Mouse (Mus musculus) MEL (cell line): Measurements from ENCODE around the gene Aifm2. TPM values are rescaled to one million over a fixed set of nuclear protein-coding genes. Genes with fewer than 3 reads are reported as not detected.

Experiments used
- DNase-seq: peaks from one replicate; pipeline ENCODE4 v3.0.0; 2011; ENCODE audit warnings: low read depth, low spot score
- H3K27ac ChIP-seq: 2 replicates; pipeline ENCODE4 v1.5.1; 2012; ENCODE audit warnings: low read depth, mild to moderate bottlenecking, control low read depth, low read length, moderate library complexity; ENCODE audit not compliant: control insufficient read depth
- H3K27me3 ChIP-seq, 2 experiments: fragments of 150-350 bp in 1 of 2; sonication (generic) in 1 of 2; 2 replicates each; pipeline ENCODE4 v1.6.1; 2012; ENCODE audit warnings: low read length in 2 of 2, mild to moderate bottlenecking in 2 of 2, improper control_type of control experiment in 1 of 2, moderate library complexity in 1 of 2; ENCODE audit not compliant: insufficient read depth in 2 of 2, control insufficient read depth in 1 of 2
- H3K36me3 ChIP-seq, 2 experiments: 2 replicates each; pipeline ENCODE4 v1.6.1; 2012 to 2014; ENCODE audit warnings: low read length in 2 of 2, improper control_type of control experiment in 1 of 2, inconsistent platforms in 1 of 2, mild to moderate bottlenecking in 1 of 2; ENCODE audit not compliant: insufficient read depth in 2 of 2, control insufficient read depth in 1 of 2
- H3K4me1 ChIP-seq, 2 experiments: fragments of 150-350 bp in 1 of 2; sonication (generic) in 1 of 2; 2 replicates each; pipeline ENCODE4 v1.6.1; 2012; ENCODE audit warnings: low read length in 2 of 2, improper control_type of control experiment in 1 of 2, mild to moderate bottlenecking in 1 of 2; ENCODE audit not compliant: insufficient read depth in 2 of 2, control insufficient read depth in 1 of 2
- H3K4me3 ChIP-seq, 2 experiments: fragments of 150-350 bp in 1 of 2; sonication (generic) in 1 of 2; 2 replicates each; pipeline ENCODE4 v1.5.1; 2012; ENCODE audit warnings: low read depth in 2 of 2, low read length in 2 of 2, mild to moderate bottlenecking in 2 of 2, moderate library complexity in 2 of 2, control low read depth in 1 of 2, improper control_type of control experiment in 1 of 2; ENCODE audit not compliant: control insufficient read depth in 1 of 2, insufficient read depth in 1 of 2
- H3K79me2 ChIP-seq: 2 replicates; pipeline ENCODE4 v1.6.1; 2012; ENCODE audit warnings: mild to moderate bottlenecking, low read length, moderate library complexity; ENCODE audit not compliant: control insufficient read depth, poor library complexity, insufficient read depth
- H3K9ac ChIP-seq: 2 replicates; pipeline ENCODE4 v1.6.1; 2012; ENCODE audit warnings: low read depth, mild to moderate bottlenecking, control low read depth, low read length, moderate library complexity; ENCODE audit not compliant: control insufficient read depth, poor library complexity, severe bottlenecking
- H3K9me3 ChIP-seq: fragments of 150-350 bp; sonication (generic); replicated peaks from 2 replicates; pipeline ENCODE4 v1.6.1; 2012; ENCODE audit warnings: mild to moderate bottlenecking, low read length, improper control_type of control experiment, moderate library complexity; ENCODE audit not compliant: insufficient read depth
- BHLHE40 ChIP-seq: IDR thresholded peaks from 2 replicates; pipeline ENCODE4 v1.6.1; 2012; ENCODE audit warnings: low read depth, mild to moderate bottlenecking, inconsistent platforms, low read length, improper control_type of control experiment, borderline replicate concordance
- CTCF ChIP-seq, 3 experiments: IDR thresholded peaks in 2 of 3; conservative IDR thresholded peaks in 1 of 3; 2 replicates each; pipeline ENCODE4 v1.5.1; 2011 to 2012; ENCODE audit warnings: low read length in 3 of 3, low read depth in 2 of 3, mild to moderate bottlenecking in 2 of 3, improper control_type of control experiment in 1 of 3, inconsistent platforms in 1 of 3, mixed read lengths in 1 of 3, moderate library complexity in 1 of 3; ENCODE audit not compliant: control insufficient read depth in 1 of 3, insufficient read depth in 1 of 3, poor library complexity in 1 of 3, severe bottlenecking in 1 of 3
- E2F4 ChIP-seq: IDR thresholded peaks from 2 replicates; pipeline ENCODE4 v1.6.1; 2011; ENCODE audit warnings: low read depth, low read length, improper control_type of control experiment, borderline replicate concordance
- EP300 ChIP-seq, 2 experiments: IDR thresholded peaks; 2 replicates each; pipeline ENCODE4 v1.6.1; 2011; ENCODE audit warnings: improper control_type of control experiment in 2 of 2, low read length in 2 of 2, low read depth in 1 of 2, mild to moderate bottlenecking in 1 of 2
- ETS1 ChIP-seq: IDR thresholded peaks from 2 replicates; pipeline ENCODE4 v1.6.1; 2012; ENCODE audit warnings: low read depth, mild to moderate bottlenecking, inconsistent platforms, low read length, improper control_type of control experiment, moderate library complexity
- GABPA ChIP-seq: IDR thresholded peaks from 2 replicates; pipeline ENCODE4 v1.6.1; 2012; ENCODE audit warnings: low read depth, mild to moderate bottlenecking, inconsistent platforms, low read length, improper control_type of control experiment, moderate library complexity
- JUND ChIP-seq: IDR thresholded peaks from 2 replicates; pipeline ENCODE4 v1.6.1; 2011; ENCODE audit warnings: low read depth, mild to moderate bottlenecking, improper control_type of control experiment, low read length
- KAT2A ChIP-seq: conservative IDR thresholded peaks from 2 replicates; pipeline ENCODE4 v1.6.1; 2012; ENCODE audit warnings: low read depth, low read length, improper control_type of control experiment, inconsistent platforms
- MAX ChIP-seq: IDR thresholded peaks from 2 replicates; pipeline ENCODE4 v1.6.1; 2011; ENCODE audit warnings: low read length, improper control_type of control experiment
- MAZ ChIP-seq: IDR thresholded peaks from 2 replicates; pipeline ENCODE4 v1.6.1; 2012; ENCODE audit warnings: low read depth, mild to moderate bottlenecking, inconsistent platforms, low read length, improper control_type of control experiment
- MXI1 ChIP-seq: IDR thresholded peaks from 2 replicates; pipeline ENCODE4 v1.6.1; 2011; ENCODE audit warnings: mild to moderate bottlenecking, low read depth, low read length, improper control_type of control experiment
- MYB ChIP-seq: IDR thresholded peaks from 2 replicates; pipeline ENCODE4 v1.6.1; 2011; ENCODE audit warnings: mild to moderate bottlenecking, low read depth, low read length, improper control_type of control experiment
- NRF1 ChIP-seq: IDR thresholded peaks from 2 replicates; pipeline ENCODE4 v1.6.1; 2014; ENCODE audit warnings: low read depth, mild to moderate bottlenecking, inconsistent platforms, low read length, improper control_type of control experiment, moderate library complexity; ENCODE audit not compliant: poor library complexity, insufficient read depth, severe bottlenecking
- POLR2A ChIP-seq, 2 experiments: IDR thresholded peaks; 2 replicates each; pipeline ENCODE4 v1.6.1; 2011 to 2012; ENCODE audit warnings: low read length in 2 of 2, mild to moderate bottlenecking in 2 of 2, control low read depth in 1 of 2, improper control_type of control experiment in 1 of 2, low read depth in 1 of 2, moderate library complexity in 1 of 2; ENCODE audit not compliant: control insufficient read depth in 1 of 2, insufficient read depth in 1 of 2, poor library complexity in 1 of 2
- POLR2AphosphoS2 ChIP-seq: IDR thresholded peaks from 2 replicates; pipeline ENCODE4 v1.6.1; 2011; ENCODE audit warnings: low read length, improper control_type of control experiment
- RCOR1 ChIP-seq: IDR thresholded peaks from 2 replicates; pipeline ENCODE4 v1.6.1; 2012; ENCODE audit warnings: low read depth, mild to moderate bottlenecking, inconsistent platforms, low read length, improper control_type of control experiment
- SIN3A ChIP-seq: IDR thresholded peaks from 2 replicates; pipeline ENCODE4 v1.6.1; 2012; ENCODE audit warnings: low read length, improper control_type of control experiment, inconsistent platforms
- TBP ChIP-seq: IDR thresholded peaks from 2 replicates; pipeline ENCODE4 v1.8.0; 2011; ENCODE audit warnings: low read depth, low read length, improper control_type of control experiment
- USF1 ChIP-seq: IDR thresholded peaks from 2 replicates; pipeline ENCODE4 v1.6.1; 2014; ENCODE audit warnings: low read depth, mild to moderate bottlenecking, inconsistent platforms, low read length, improper control_type of control experiment, moderate library complexity
- ZMIZ1 ChIP-seq: IDR thresholded peaks from 2 replicates; pipeline ENCODE4 v1.6.1; 2012; ENCODE audit warnings: low read depth, mild to moderate bottlenecking, inconsistent platforms, low read length, improper control_type of control experiment, moderate library complexity
- polyA plus RNA-seq, 2 experiments: library from polyadenylated mRNA; stranded (reverse) in 1 of 2; unstranded in 1 of 2; fragments of >175 nt in 1 of 2; fragments of >200 nt in 1 of 2; gene quantifications; 2 replicates each; pipeline versions ENCODE4 v1.2.1 to v1.2.4; 2012; ENCODE audit warnings: low replicate concordance in 2 of 2, low read depth in 1 of 2; ENCODE audit not compliant: insufficient read length in 2 of 2, insufficient read depth in 1 of 2, missing spikeins in 1 of 2
- total RNA-seq: library from RNA; depleted of rRNA; stranded (reverse); fragments of 300-350 nt; gene quantifications from 2 replicates; pipeline ENCODE4 v1.2.3, GENCODE M21; 2012

Gene Aifm2
- total and polyA plus RNA-seq, 3 experiments = 13.4 to 17.7 TPM; not detected in 1

- Histone ChIP-seq H3K36me3 (peaks cover 4 to 7% of the 10 kb centered on the region in 2 experiments; a peak in 3 of 4 replicates), H3K4me3 (peak overlapping the region; percentile 74 to 98), H3K9ac (peak overlapping the region; percentile 83), H3K27ac (0 out of 2 replicates have a peak overlapping the region, but pooled peaks have one; percentile 46), H3K9me3 (no peaks in the 10 kb centered on the region), H3K79me2 (peaks cover 33% of the 10 kb centered on the region), H3K27me3 (no peaks in the 10 kb centered on the region), H3K4me1 (peaks cover 0 to 12% of the 10 kb centered on the region in 2 experiments; a peak in 3 of 4 replicates)
- TF ChIP-seq ETS1 = 0 out of 2 replicates have a peak, but pooled peaks have one; percentile 13
- TF ChIP-seq GABPA = no peak
- no peak for TF ChIP-seq MYB
- TF ChIP-seq USF1 = 0 out of 2 replicates have a peak, but pooled peaks have one; percentile 13
- peak; percentile 80 for TF ChIP-seq MXI1
- TF ChIP-seq JUND = 0 out of 2 replicates have a peak, but pooled peaks have one; percentile 3
- TF ChIP-seq MAX = peak; percentile 69
- TF ChIP-seq TBP = no peak
- TF ChIP-seq CTCF (IDR thresholded peaks at IDR 0.05 in 2 of 3, conservative IDR thresholded peaks at IDR 0.05 in 1 of 3; ENCODE audit: control insufficient read depth in 1 of 3, insufficient read depth in 1 of 3, low read depth in 2 of 3, low read length in 3 of 3, poor library complexity in 1 of 3, severe bottlenecking in 1 of 3) = no peak
- no peak for TF ChIP-seq ZMIZ1
- TF ChIP-seq POLR2AphosphoS2 = no peak
- TF ChIP-seq KAT2A = no peak
- no peak for TF ChIP-seq RCOR1
- no peak for TF ChIP-seq BHLHE40
- TF ChIP-seq POLR2A (IDR thresholded peaks at IDR 0.05; ENCODE audit: control insufficient read depth in 1 of 2, insufficient read depth in 1 of 2, low read depth in 1 of 2, low read length in 2 of 2, poor library complexity in 1 of 2) = no peak
- TF ChIP-seq E2F4 = no peak
- no peak for TF ChIP-seq EP300 (IDR thresholded peaks at IDR 0.05; ENCODE audit: low read depth in 1 of 2, low read length in 2 of 2)
- TF ChIP-seq SIN3A = no peak; the same call in 1 of the 2 replicates
- peak; percentile 28 for DNase-seq
These were observed 19.1 kb upstream of the Aifm2 start for GRCm38 (mm10) chr10:61695703-61696559.

- DNase-seq = no peak
- H3K9me3 ChIP-seq = no peaks in the 10 kb centered on the region
- peaks cover 33% of the 10 kb centered on the region for H3K79me2 ChIP-seq
- peaks cover 0 to 12% of the 10 kb centered on the region in 2 experiments; a peak in 3 of 4 replicates for H3K4me1 ChIP-seq
- H3K9ac ChIP-seq = peak overlapping the region; percentile 83
- no peak overlapping the region for H3K27ac ChIP-seq
- no peak for TF ChIP-seq BHLHE40
- TF ChIP-seq NRF1 = no peak
- TF ChIP-seq MAZ = no peak
- peaks cover 1 to 7% of the 10 kb centered on the region in 2 experiments; a peak in 3 of 4 replicates for H3K36me3 ChIP-seq
- no peaks in the 10 kb centered on the region for H3K27me3 ChIP-seq
- peak overlapping the region; percentile 74 to 98 for H3K4me3 ChIP-seq
These were observed 18.6 kb upstream of the Aifm2 start for GRCm38 (mm10) chr10:61696560-61696823.
